ENCODE assay signal across 36 mouse cellular contexts in the genomic region with DNA sequence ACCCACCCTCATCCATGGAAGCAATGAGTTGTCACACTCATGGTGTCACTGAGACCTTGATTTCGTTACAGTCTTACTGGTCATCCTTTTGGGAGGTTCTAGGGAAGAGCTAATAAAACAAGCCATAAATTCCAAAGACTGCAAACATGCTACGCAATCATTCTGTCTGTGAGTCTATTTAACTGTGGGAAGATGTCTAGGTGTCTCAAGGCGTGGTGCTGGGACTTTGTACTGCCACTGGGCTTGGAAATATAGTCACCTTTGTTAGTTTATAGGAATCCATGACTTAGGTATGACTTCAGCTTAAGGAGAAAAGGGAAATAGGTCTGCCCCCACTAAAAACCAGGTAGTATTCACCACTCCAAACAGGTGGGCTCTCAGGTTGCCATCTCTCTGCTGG. TPM values are rescaled to one million over a fixed set of nuclear protein-coding genes. Genes with fewer than 3 reads are reported as not detected.
"Had no signal": no experiment of that assay in that cellular context is flagged by ENCODE, and none has a peak within 500 bp of the region (broad histone marks: within the 10 kb centered on the region; RNA-seq: fewer than 3 reads in every experiment).

No protein-coding gene starts in this region.

- DNase-seq: left cerebral cortex, postnatal 4 days; liver; liver, embryonic 13.5 days; liver, postnatal 0 days; lung, adult 18-20 months; lung, adult 2 months; lung, embryonic 14.5 days; lung, postnatal 10 days; lung, postnatal 14 days; lung, postnatal 36 days; lung, postnatal 4 days; midbrain, embryonic 14.5 days had no signal

- H3K9me3 ChIP-seq: limb, embryonic 10.5 days; limb, embryonic 12.5 days; limb, embryonic 13.5 days; limb, embryonic 15.5 days; liver, embryonic 12.5 days; liver, embryonic 13.5 days; liver, embryonic 15.5 days; lung, embryonic 15.5 days; megakaryocyte, embryonic 14.5 days; midbrain, embryonic 10.5 days; midbrain, embryonic 12.5 days; midbrain, embryonic 13.5 days; midbrain, embryonic 15.5 days had no signal

- H3K27ac ChIP-seq: limb, embryonic 10.5 days; limb, embryonic 12.5 days; limb, embryonic 13.5 days; limb, embryonic 15.5 days; liver, embryonic 12.5 days; liver, embryonic 13.5 days; liver, embryonic 14.5 days; liver, embryonic 15.5 days; lung, embryonic 15.5 days; macrophage; midbrain, embryonic 10.5 days; midbrain, embryonic 12.5 days; midbrain, embryonic 13.5 days; midbrain, embryonic 15.5 days had no signal

- H3K4me1 ChIP-seq: liver, embryonic 12.5 days; liver, embryonic 13.5 days; liver, embryonic 15.5 days; lung, embryonic 15.5 days; megakaryocyte, embryonic 14.5 days; midbrain, embryonic 10.5 days; midbrain, embryonic 12.5 days; midbrain, embryonic 13.5 days; midbrain, embryonic 15.5 days had no signal

- H3K4me2 ChIP-seq: limb, embryonic 12.5 days; limb, embryonic 13.5 days; limb, embryonic 15.5 days; liver, embryonic 11.5 days; liver, embryonic 12.5 days; liver, embryonic 13.5 days; liver, embryonic 15.5 days; lung, embryonic 14.5 days; lung, embryonic 15.5 days; midbrain, embryonic 11.5 days; midbrain, embryonic 12.5 days; midbrain, embryonic 13.5 days; midbrain, embryonic 15.5 days had no signal

- H3K9ac ChIP-seq: limb, embryonic 12.5 days; limb, embryonic 13.5 days; limb, embryonic 15.5 days; liver, embryonic 12.5 days; liver, embryonic 13.5 days; liver, embryonic 14.5 days; liver, embryonic 15.5 days; liver, postnatal 0 days; lung, embryonic 14.5 days; lung, embryonic 15.5 days; midbrain, embryonic 12.5 days; midbrain, embryonic 13.5 days; midbrain, embryonic 15.5 days had no signal

- ATAC-seq: liver, embryonic 12.5 days; liver, postnatal 0 days; lung, postnatal 0 days; midbrain, embryonic 13.5 days; midbrain, embryonic 15.5 days; midbrain, embryonic 16.5 days had no signal

- H3K27me3 ChIP-seq: limb, embryonic 12.5 days; limb, embryonic 13.5 days; limb, embryonic 15.5 days; liver, embryonic 12.5 days; liver, embryonic 13.5 days; liver, embryonic 15.5 days; lung, embryonic 15.5 days; midbrain, embryonic 12.5 days; midbrain, embryonic 13.5 days; midbrain, embryonic 15.5 days had no signal

- H3K36me3 ChIP-seq: limb, embryonic 10.5 days; limb, embryonic 12.5 days; limb, embryonic 13.5 days; limb, embryonic 15.5 days; liver, embryonic 12.5 days; liver, embryonic 13.5 days; liver, embryonic 15.5 days; lung, embryonic 15.5 days; midbrain, embryonic 10.5 days; midbrain, embryonic 12.5 days; midbrain, embryonic 13.5 days; midbrain, embryonic 15.5 days had no signal

- H3K4me3 ChIP-seq: limb, embryonic 10.5 days; limb, embryonic 12.5 days; limb, embryonic 13.5 days; limb, embryonic 15.5 days; liver, embryonic 12.5 days; liver, embryonic 13.5 days; liver, embryonic 15.5 days; lung, embryonic 15.5 days; megakaryocyte, embryonic 14.5 days; midbrain, embryonic 10.5 days; midbrain, embryonic 12.5 days; midbrain, embryonic 13.5 days; midbrain, embryonic 15.5 days; myocyte had no signal

RNA-seq across cellular contexts. Expression of a gene that starts 17.7 kb away (rescaled TPM):
- total RNA-seq: liver, adult 2 months; megakaryocyte-erythroid progenitor cell, adult 5-6 weeks had no signal
- polyA plus RNA-seq: limb, embryonic 12.5 days; liver, embryonic 11.5 days; liver, embryonic 12.5 days; liver, embryonic 13.5 days; liver, embryonic 15.5 days; liver, embryonic 16.5 days; liver, postnatal 0 days; lung, embryonic 15.5 days; lung, embryonic 16.5 days; lung, postnatal 0 days; macrophage; midbrain, embryonic 10.5 days; midbrain, embryonic 11.5 days; midbrain, embryonic 13.5 days; midbrain, embryonic 14.5 days; midbrain, embryonic 16.5 days; myocyte; neural tube, embryonic 11.5 days had no signal
